Mouse (Mus musculus): ENCODE measurements at regions not wholly inside any gene's neighbourhood (a gene's known extent, or its start where the extent isn't known, plus 50 kb on each side); places are given as distances from the start of the nearest gene placed in this dataset.

DNA sequence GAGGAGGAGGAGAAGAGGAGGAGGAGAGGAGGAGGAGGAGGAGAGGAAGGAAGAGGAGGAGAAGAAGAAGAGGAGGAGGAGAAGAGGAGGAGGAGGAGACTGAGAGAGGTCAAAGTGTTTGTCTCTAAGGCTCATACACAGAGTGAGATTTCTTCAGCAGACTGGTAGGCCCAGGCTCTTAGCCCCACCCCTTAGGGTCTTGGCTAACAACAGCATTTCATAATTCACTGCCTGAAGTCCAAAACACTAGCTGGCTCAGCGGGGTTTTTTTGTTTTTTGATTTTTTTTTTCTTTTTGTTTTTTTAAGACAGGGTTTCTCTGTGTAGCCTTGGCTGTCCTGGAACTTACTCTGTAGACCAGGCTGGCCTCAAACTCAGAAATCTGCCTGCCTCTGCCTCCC, 86.5 kb upstream of the Barx2 start:
- TF ChIP-seq GATA1 (IDR thresholded peaks at IDR 0.05; ENCODE audit: low read length) = no peak
- TF ChIP-seq TAL1 (IDR thresholded peaks at IDR 0.05; ENCODE audit: low read length) = no peak
